Mouse (Mus musculus) spleen, adult 2 months (tissue): ENCODE measurements around the gene Wdr11.

ENCODE experiments used
- CTCF ChIP-seq: fragments of 200-500 bp; IDR thresholded peaks from 2 replicates; pipeline ENCODE4 v1.5.1; 2011; ENCODE audit warnings: mild to moderate bottlenecking, inconsistent platforms; ENCODE audit not compliant: insufficient read depth, insufficient read length, insufficient replicate concordance; ENCODE audit errors: extremely low read depth
- POLR2A ChIP-seq: fragments of 200-500 bp; IDR thresholded peaks from 2 replicates; pipeline ENCODE4 v1.6.1; 2011; ENCODE audit warnings: low read depth, low read length, inconsistent platforms

GRCm38 (mm10) chr7:129568338-129568737, 23.3 kb upstream of the Wdr11 start:
- TF ChIP-seq POLR2A (no peak), CTCF (no peak)
